Mouse (Mus musculus) gastrocnemius, postnatal 10 days (tissue): Measurements from ENCODE around the gene Mrpl52. TPM values are rescaled to one million over a fixed set of nuclear protein-coding genes. Genes with fewer than 3 reads are reported as not detected.

Experiments used
- DNase-seq: peaks from one replicate; pipeline ENCODE4 v3.0.0; 2021; ENCODE audit warnings: mixed read lengths
- total RNA-seq, 2 experiments: library from RNA; stranded (reverse); gene quantifications; 2 replicates each; pipeline ENCODE4 v1.2.3; 2021

Mrpl52 gene
- total RNA-seq, 2 experiments from 2014 or later: 141 to 159 TPM

DNA sequence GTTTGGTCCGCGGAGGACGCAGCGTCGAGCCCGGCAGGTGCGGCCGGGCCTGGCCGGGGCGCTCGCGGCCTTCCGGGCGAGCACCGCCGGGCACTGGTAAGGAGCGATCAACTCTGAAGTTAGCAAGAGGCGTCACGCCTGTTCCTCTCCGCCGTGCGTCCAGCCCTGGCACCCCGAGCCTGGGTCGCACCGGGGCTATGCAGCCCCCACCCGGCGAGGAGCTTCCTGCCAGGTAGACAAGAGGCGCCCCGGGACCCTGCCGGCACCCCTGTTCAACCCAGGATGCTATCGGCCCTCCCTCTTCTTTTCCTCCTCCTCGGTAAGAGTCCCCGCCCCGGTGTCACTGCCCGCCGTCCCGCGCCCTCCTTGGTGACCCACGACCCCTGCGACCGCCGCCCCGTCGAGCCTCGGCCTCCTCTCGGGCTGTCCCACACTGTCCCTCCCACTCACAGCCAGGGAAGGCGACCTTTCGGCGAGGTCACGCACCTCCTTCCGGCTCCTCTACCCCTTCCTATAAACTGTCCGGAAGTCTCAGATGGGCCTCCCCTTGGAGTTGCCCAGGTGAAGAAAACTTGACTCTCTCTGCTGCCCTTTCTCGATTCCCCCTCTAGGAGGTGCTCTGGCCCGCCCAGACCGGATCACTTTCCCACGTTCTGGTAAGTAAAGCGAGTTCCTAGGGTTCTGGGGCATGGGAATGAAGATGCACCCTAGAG is 37.7 kb downstream of the Mrpl52 start:
- peak; percentile 55 for DNase-seq

- DNase-seq: no peak
Observed at GRCm38 (mm10) chr14:54471467-54471866, 44.8 kb downstream of the Mrpl52 start.

- no peak for DNase-seq
Observed at GRCm38 (mm10) chr14:54472671-54473070, 46.0 kb downstream of the Mrpl52 start.

DNA sequence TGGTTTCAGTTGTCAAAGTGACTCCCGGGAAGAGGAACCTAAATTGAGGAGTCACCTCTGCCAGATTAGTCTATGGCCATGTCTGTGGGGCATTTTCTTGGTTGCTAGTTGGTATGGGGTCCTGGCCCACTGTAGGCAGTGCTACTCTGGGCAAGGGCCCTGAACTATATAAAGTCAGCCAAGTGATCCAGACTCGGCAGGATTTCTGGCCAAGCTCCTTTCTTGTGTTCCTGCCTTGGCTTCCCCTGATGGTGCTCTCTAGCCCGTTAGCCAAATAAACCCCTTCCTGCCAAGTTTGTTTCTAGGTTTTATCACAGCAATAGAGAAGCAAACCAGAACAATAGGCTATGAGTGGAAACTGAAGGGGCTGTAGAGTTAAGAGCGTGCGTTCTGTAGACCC is 48.0 kb downstream of the Mrpl52 start:
- DNase-seq: no peak

DNA sequence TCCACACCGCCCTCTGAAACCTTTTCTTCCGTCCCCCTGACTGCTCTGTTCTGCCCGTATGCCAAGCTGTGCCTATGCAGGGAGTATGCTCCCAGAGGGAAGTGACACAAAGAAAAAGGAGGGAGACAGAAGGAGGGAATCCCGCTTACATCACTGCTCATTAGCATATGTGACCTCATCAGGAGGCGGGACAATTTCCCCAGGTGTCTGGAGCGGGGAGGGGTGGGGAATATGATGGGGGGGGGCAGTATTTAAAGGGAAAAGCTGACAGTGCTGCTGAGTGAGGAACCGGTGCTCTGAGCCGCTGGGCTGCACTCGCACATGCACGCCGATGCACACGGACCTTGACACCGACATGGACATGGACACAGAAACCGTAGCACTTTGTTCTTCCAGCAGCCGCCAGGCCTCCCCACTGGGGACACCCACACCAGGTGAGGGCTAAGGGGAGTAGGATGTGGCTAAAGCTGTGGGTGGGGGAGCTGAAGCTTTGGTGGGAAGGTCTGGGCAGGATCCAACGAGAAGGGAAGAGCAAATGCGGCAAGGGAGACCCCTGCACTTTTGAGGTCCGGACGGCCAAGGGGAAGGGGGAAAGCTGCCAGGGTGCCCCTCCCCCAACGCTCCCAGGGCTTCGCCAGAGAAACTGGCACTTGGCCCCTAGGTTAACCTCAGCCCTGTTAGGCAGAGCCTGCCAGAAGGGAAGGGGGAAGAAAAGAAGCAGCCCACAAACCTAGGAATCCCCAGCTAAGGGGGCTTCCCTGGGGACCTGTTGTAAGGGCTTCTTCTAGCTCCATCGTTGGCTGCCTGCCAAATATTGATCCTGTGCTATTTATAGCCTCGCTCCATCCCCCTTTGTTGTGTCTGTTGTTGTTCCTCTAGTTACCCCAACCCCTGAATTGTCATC is 49.5 kb downstream of the Mrpl52 start, which contains the start of gene Rem2:
TSS of gene Rem2 (plus strand) at position 160 of the 904 bp plus-strand sequence.
- peak; percentile 14 for DNase-seq

- DNase-seq: no peak
Observed at GRCm38 (mm10) chr14:54477172-54477909, 50.6 kb downstream of the Mrpl52 start.

Other genes starting within 250 kb of the Mrpl52 start
- gene Dad1, start 172.8 kb upstream of the Mrpl52 start, total RNA-seq: 10 to 100 TPM; 75.9 to 77.3 TPM
- 10 to 100 TPM; 23.2 to 24.8 TPM for gene Abhd4, start 172.7 kb upstream of the Mrpl52 start, total RNA-seq
- gene Olfr49, start 142.0 kb upstream of the Mrpl52 start, total RNA-seq: not detected
- 10 to 100 TPM; 64.1 to 65.5 TPM for gene Oxa1l, start 66.1 kb upstream of the Mrpl52 start, total RNA-seq
- gene Slc7a7, start 9.1 kb upstream of the Mrpl52 start, total RNA-seq: 1 to 10 TPM; 3.1 to 5.5 TPM
- gene Mmp14, start 4.7 kb downstream of the Mrpl52 start, total RNA-seq: 100 to 1,000 TPM; 115 to 167 TPM
- 10 to 100 TPM; 36.3 to 39.5 TPM for gene Lrp10, start 37.2 kb downstream of the Mrpl52 start, total RNA-seq
- gene Rem2, start 49.2 kb downstream of the Mrpl52 start, total RNA-seq: under 1 TPM in 1 of 2 experiments, not detected in 1; 0.14 TPM
- 10 to 100 TPM; 32.8 to 35.3 TPM for gene Prmt5, start 90.6 kb downstream of the Mrpl52 start, total RNA-seq
- gene Haus4, start 127.7 kb downstream of the Mrpl52 start, total RNA-seq: 10 to 100 TPM in 1 of 2 experiments, 1 to 10 TPM in 1; 9.2 to 10.7 TPM
- 1 to 10 TPM; 7.5 to 9.9 TPM for gene Ajuba, start 150.6 kb downstream of the Mrpl52 start, total RNA-seq
- gene 4931414P19Rik, start 179.1 kb downstream of the Mrpl52 start, total RNA-seq: 1 to 10 TPM; 3.1 to 5.1 TPM
- gene Psmb5, start 191.1 kb downstream of the Mrpl52 start, total RNA-seq: 100 to 1,000 TPM; 183 to 207 TPM
- gene Psmb11, start 194.5 kb downstream of the Mrpl52 start, total RNA-seq: not detected
- not detected for gene Gm17606, start 214.0 kb downstream of the Mrpl52 start, total RNA-seq
- 1 to 10 TPM in 1 of 2 experiments, under 1 TPM in 1; 0.96 to 1.8 TPM for gene Cdh24, start 214.5 kb downstream of the Mrpl52 start, total RNA-seq